Mouse (Mus musculus) thymus, adult 2 months (tissue): ENCODE results near the gene Gfra1. TPM values are rescaled to one million over a fixed set of nuclear protein-coding genes. Genes with fewer than 3 reads are reported as not detected.

ENCODE experiments used
- DNase-seq: peaks from one replicate; pipeline ENCODE4 v3.0.0; 2021
- H3K27ac ChIP-seq: fragments of 200-500 bp; 2 replicates; pipeline ENCODE4 v1.5.1; 2012; ENCODE audit warnings: low read length, control low read depth; ENCODE audit not compliant: control insufficient read depth, insufficient read depth
- H3K27me3 ChIP-seq: fragments of 200-500 bp; 2 replicates; pipeline ENCODE4 v1.6.1; 2012; ENCODE audit warnings: mild to moderate bottlenecking, low read length, moderate library complexity, mixed read lengths; ENCODE audit not compliant: control insufficient read depth, insufficient read depth
- H3K36me3 ChIP-seq: fragments of 200-500 bp; 2 replicates; pipeline ENCODE4 v1.6.1; 2012; ENCODE audit warnings: mild to moderate bottlenecking, low read length, moderate library complexity; ENCODE audit not compliant: control insufficient read depth, insufficient read depth
- H3K4me1 ChIP-seq: fragments of 200-500 bp; replicated peaks from 2 replicates; pipeline ENCODE4 v1.6.1; 2012; ENCODE audit warnings: low read length; ENCODE audit not compliant: control insufficient read depth, insufficient read depth
- H3K4me3 ChIP-seq: fragments of 200-500 bp; 2 replicates; pipeline ENCODE4 v1.5.1; 2012; ENCODE audit warnings: mild to moderate bottlenecking, low read length, control low read depth, moderate library complexity; ENCODE audit not compliant: control insufficient read depth, insufficient read depth
- CTCF ChIP-seq: fragments of 200-500 bp; IDR thresholded peaks from 2 replicates; pipeline ENCODE4 v1.5.1; 2012; ENCODE audit warnings: mild to moderate bottlenecking, control low read depth, low read length, moderate library complexity, borderline replicate concordance; ENCODE audit not compliant: control insufficient read depth, poor library complexity, insufficient read depth; ENCODE audit errors: extremely low read depth
- POLR2A ChIP-seq: fragments of 200-500 bp; IDR thresholded peaks from 2 replicates; pipeline ENCODE4 v1.6.1; 2012; ENCODE audit warnings: mild to moderate bottlenecking, low read length, control low read depth, moderate library complexity; ENCODE audit not compliant: control insufficient read depth, poor library complexity, insufficient read depth; ENCODE audit errors: extremely low read depth
- WGBS: fragments of 180-500 bp; shearing (Covaris S2); methylation state at CpG from one replicate; pipeline ENCODE4 v1.1.7; 2018; 5-methylcytosine and 5-hydroxymethylcytosine counted together
- polyA plus RNA-seq: library from polyadenylated mRNA; depleted of rRNA; stranded (reverse); fragments of >200 nt; gene quantifications from 2 replicates; pipeline ENCODE4 v1.2.3, GENCODE M21; 2012

Gfra1 gene
- polyA plus RNA-seq, 1 experiment = 7.0 TPM

- H3K36me3 ChIP-seq = no peaks in the 10 kb centered on the region
- 53% methylated on average over 12 of the region's 12 CpGs for WGBS
- no peak for TF ChIP-seq CTCF
- H3K27ac ChIP-seq = no peak overlapping the region
- no peaks in the 10 kb centered on the region for H3K27me3 ChIP-seq
- no peak for DNase-seq
- no peaks in the 10 kb centered on the region; the same call in 1 of the 2 replicates for H3K4me1 ChIP-seq
- no peak overlapping the region for H3K4me3 ChIP-seq
These were observed 145.1 kb downstream of the Gfra1 start for GRCm38 (mm10) chr19:58310334-58311315.

- Histone ChIP-seq H3K27ac (no peak overlapping the region), H3K27me3 (no peaks in the 10 kb centered on the region), H3K4me1 (no peaks in the 10 kb centered on the region; the same call in 1 of the 2 replicates), H3K36me3 (no peaks in the 10 kb centered on the region), H3K4me3 (no peak overlapping the region)
- TF ChIP-seq CTCF = no peak
- no peak for TF ChIP-seq POLR2A
- WGBS = 71% methylated on average over 14 of the region's 14 CpGs
- no peak for DNase-seq
These were observed 146.0 kb downstream of the Gfra1 start for GRCm38 (mm10) chr19:58309620-58310275.

DNA sequence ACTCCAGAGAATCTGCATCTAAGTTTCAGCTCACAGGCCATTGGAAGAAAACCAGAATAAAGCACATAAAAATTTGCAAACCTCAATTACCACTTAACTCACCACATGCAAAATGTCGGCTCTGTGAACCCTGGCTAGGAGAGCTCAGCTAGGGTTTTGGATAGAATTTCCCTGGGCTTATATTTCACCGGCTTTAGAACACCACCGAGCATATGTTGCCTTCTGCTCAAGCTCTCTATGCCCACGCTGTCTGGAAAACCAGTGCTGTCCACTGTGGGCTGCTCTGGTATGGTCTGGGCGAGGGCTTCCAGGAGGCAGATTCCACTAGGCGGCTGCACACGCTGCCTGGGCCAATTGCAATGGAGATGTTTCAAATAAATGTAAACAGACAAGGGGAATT is 154.6 kb downstream of the Gfra1 start:
- H3K27ac ChIP-seq = no peak overlapping the region
- no peak overlapping the region for H3K4me3 ChIP-seq
- H3K36me3 ChIP-seq = no peaks in the 10 kb centered on the region
- TF ChIP-seq CTCF = no peak
- no peak for TF ChIP-seq POLR2A
- DNase-seq = no peak
- H3K4me1 ChIP-seq = peaks cover 13% of the 10 kb centered on the region
- WGBS = 88% methylated on average over 7 of the region's 7 CpGs
- no peaks in the 10 kb centered on the region for H3K27me3 ChIP-seq

DNA sequence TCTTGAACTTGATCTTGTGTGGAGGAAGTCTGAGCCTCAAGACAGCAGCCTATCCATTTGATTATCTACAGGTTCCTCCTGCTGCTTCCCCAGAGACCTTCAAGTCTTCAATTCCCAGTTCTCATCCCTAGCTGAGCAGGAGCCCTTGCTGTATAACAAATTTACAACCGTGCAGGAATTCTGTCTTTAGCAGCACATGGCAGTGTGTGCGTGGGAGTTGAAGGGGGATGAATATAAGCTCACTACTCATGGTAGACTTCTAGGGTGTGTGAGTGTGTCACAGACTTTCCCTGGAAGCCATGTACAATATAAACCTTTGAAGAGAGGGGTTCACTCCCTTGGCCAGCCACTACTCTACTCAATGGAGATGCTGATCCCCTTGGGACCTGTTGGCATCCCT is 157.8 kb downstream of the Gfra1 start:
- no peak overlapping the region for H3K27ac ChIP-seq
- no peaks in the 10 kb centered on the region for H3K36me3 ChIP-seq
- TF ChIP-seq CTCF = no peak
- no peak for TF ChIP-seq POLR2A
- 97% methylated on average over 2 of the region's 2 CpGs for WGBS
- no peak overlapping the region for H3K4me3 ChIP-seq
- no peak for DNase-seq
- H3K27me3 ChIP-seq = no peaks in the 10 kb centered on the region
- peaks cover 17% of the 10 kb centered on the region for H3K4me1 ChIP-seq

DNA sequence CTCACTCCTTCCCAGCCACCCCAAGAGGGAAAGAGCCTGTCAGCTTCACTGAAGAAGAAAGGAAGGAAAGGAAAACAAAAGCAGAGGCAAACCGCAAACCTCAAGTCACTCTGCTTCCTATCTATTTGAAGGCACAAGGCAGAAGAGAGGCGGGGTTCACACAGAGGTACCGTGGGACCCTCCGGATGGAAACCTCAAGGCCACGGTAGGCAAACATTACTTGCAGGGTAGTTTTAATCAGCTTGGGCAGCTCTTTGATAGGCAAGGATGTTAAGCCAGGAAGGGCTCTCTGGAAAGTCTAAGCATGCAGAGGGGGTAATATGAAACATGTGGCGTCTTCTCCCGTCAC is 158.9 kb downstream of the Gfra1 start:
- Histone ChIP-seq H3K4me3 (no peak overlapping the region), H3K27me3 (no peaks in the 10 kb centered on the region), H3K36me3 (no peaks in the 10 kb centered on the region), H3K4me1 (peaks cover 17% of the 10 kb centered on the region), H3K27ac (no peak overlapping the region)
- no peak for TF ChIP-seq POLR2A
- no peak for TF ChIP-seq CTCF
- 5% methylated on average over 7 of the region's 7 CpGs for WGBS
- peak; percentile 52 for DNase-seq

GRCm38 (mm10) chr19:58295986-58296841 is 159.5 kb downstream of the Gfra1 start:
- TF ChIP-seq CTCF (no peak), POLR2A (no peak)
- WGBS = 75% methylated on average over 14 of the region's 14 CpGs
- no peak overlapping the region for H3K4me3 ChIP-seq
- no peak for DNase-seq
- H3K4me1 ChIP-seq = peaks cover 17% of the 10 kb centered on the region
- no peaks in the 10 kb centered on the region for H3K36me3 ChIP-seq
- no peak overlapping the region for H3K27ac ChIP-seq
- no peaks in the 10 kb centered on the region for H3K27me3 ChIP-seq
